Mouse (Mus musculus): Measurements from ENCODE around the gene Gm21970.
"Not testable (repeated sequence)": the region's sequence is repeated elsewhere in the genome, so short reads cannot be mapped to it uniquely, and the experiment has no call there.

Gm21970 gene

GRCm38 (mm10) chr16:91434119-91434518, 42.6 kb downstream of the Gm21970 start:
- CTCF ChIA-PET = no interaction called here

- CTCF ChIA-PET = no interaction called here
These were observed 46.6 kb downstream of the Gm21970 start for GRCm38 (mm10) chr16:91438081-91438480.

DNA sequence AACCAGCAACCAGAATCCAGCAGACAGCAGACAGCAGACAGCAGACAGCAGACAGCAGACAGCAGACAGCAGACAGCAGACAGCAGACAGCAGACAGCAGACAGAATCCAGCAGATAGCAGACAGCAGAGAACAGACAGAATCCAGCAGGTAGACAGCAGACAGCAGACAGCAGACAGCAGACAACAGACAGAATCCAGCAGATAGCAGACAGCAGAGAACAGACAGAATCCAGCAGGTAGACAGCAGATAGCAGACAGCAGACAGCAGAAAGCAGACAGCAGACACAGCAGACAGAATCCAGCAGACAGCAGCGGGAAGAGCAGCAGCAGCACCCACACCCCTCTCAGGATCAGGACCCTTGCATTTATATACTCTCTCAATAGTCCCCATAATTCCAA, 47.1 kb downstream of the Gm21970 start:
- CTCF ChIA-PET = not testable (repeated sequence)

GRCm38 (mm10) chr16:91441366-91441765, 49.8 kb downstream of the Gm21970 start:
- CTCF ChIA-PET = interaction anchor here (0.7 kb wide), 1 partner anchor 10 kb away, joined by 9 read pairs; no protein-coding TSS in a partner anchor

GRCm38 (mm10) chr16:91441811-91442240, 50.3 kb downstream of the Gm21970 start:
- CTCF ChIA-PET = interaction anchor here (0.7 kb wide), 3 partner anchors 10 to 17 kb away, joined by 6 to 11 read pairs (median 9); no protein-coding TSS in a partner anchor

- CTCF ChIA-PET = interaction anchor here (0.6 to 0.7 kb wide), 4 partner anchors 10 to 191 kb away, joined by 3 to 11 read pairs (median 5); no protein-coding TSS in a partner anchor
These were observed 50.9 kb downstream of the Gm21970 start for GRCm38 (mm10) chr16:91442446-91442845.

DNA sequence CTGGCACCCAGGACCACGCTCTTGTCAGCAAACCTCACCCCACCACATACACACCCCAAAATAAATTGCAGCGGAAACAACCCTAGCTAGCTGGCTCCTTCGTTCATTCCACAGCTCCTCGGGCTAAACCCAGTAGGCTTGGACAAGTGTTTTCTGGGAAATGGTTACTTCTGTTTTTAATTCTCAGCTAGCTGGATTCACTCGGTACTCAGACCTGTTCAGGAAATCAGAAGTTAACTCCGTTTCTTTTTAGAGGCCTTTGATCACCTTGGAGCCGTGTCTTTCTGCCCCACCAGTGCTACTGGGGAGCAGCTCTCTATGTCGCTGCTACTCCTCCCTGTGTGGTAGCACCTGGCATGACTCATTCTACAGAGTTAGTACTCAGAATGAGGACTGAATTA, 51.7 kb downstream of the Gm21970 start:
- CTCF ChIA-PET = interaction anchor here (0.6 to 0.7 kb wide), 2 partner anchors 79 to 190 kb away, joined by 3 to 4 read pairs; no protein-coding TSS in a partner anchor

- CTCF ChIA-PET = interaction anchor here (1.1 kb wide), 1 partner anchor 15 kb away, joined by 3 read pairs; no protein-coding TSS in a partner anchor
These were observed 53.3 kb downstream of the Gm21970 start for GRCm38 (mm10) chr16:91444847-91445246.

GRCm38 (mm10) chr16:91445566-91445965, 54.0 kb downstream of the Gm21970 start:
- CTCF ChIA-PET = interaction anchor here (0.6 to 1.1 kb wide), 2 partner anchors 14 to 433 kb away, joined by 3 read pairs; no protein-coding TSS in a partner anchor

- CTCF ChIA-PET = interaction anchor here (0.7 to 1.0 kb wide), 3 partner anchors 9 to 1140 kb away, joined by 3 to 4 read pairs (median 3); no protein-coding TSS in a partner anchor
These were observed 55.4 kb downstream of the Gm21970 start for GRCm38 (mm10) chr16:91446778-91447511.

DNA sequence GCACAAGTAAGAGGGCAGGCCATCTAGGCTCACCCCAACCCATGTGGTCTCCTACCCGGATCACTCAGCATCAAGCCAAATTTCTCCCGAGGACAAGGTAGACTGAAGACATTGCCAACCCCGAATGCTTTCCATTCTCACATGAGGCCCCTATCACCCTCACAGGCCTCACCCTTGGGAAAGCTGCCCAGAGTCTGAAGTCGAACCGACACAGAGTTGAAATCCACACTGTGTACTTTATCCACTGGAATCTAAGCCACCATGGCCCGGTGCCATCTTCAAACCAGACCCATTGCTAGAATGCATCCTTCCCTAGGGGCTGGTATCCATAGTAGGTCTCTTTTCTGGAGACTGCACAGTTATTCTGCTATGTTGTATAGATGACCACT, 56.0 kb downstream of the Gm21970 start:
- CTCF ChIA-PET = interaction anchor here (0.9 to 1.0 kb wide), 2 partner anchors 9 to 17 kb away, joined by 3 read pairs; no protein-coding TSS in a partner anchor

- CTCF ChIA-PET = no interaction called here
These were observed 56.6 kb downstream of the Gm21970 start for GRCm38 (mm10) chr16:91448088-91448487.

- CTCF ChIA-PET = no interaction called here
These were observed 57.4 kb downstream of the Gm21970 start for GRCm38 (mm10) chr16:91448895-91449294.

- CTCF ChIA-PET = interaction anchor here (0.6 to 0.7 kb wide), 2 partner anchors 52 to 78 kb away, joined by 3 to 5 read pairs; no protein-coding TSS in a partner anchor
These were observed 58.9 kb downstream of the Gm21970 start for GRCm38 (mm10) chr16:91450137-91451064.

DNA sequence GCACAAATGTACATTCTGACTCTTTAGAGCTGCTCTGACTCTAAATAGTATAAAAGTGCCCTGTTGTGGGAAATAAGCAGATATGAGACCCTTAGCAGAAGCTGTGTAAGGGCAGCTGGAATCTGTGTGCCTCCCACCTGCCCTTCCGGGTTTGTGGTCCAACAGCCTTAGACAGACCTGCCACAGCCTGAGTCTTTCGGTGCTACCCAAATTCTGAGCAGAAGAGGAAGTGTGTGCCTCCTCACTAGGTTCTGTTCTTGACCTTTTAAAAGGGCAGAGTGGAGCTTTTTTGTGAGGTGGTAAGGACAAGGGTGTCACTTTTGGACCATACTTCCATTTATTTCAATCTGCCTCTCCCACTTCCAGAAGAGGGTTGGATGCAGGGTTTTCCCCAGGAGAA, 60.4 kb downstream of the Gm21970 start:
- CTCF ChIA-PET = interaction anchor here (0.5 kb wide), 1 partner anchor 44 kb away, joined by 9 read pairs; no protein-coding TSS in a partner anchor

- CTCF ChIA-PET = interaction anchor here (0.5 kb wide), 1 partner anchor 45 kb away, joined by 9 read pairs; no protein-coding TSS in a partner anchor
These were observed 60.9 kb downstream of the Gm21970 start for GRCm38 (mm10) chr16:91452363-91452896.

DNA sequence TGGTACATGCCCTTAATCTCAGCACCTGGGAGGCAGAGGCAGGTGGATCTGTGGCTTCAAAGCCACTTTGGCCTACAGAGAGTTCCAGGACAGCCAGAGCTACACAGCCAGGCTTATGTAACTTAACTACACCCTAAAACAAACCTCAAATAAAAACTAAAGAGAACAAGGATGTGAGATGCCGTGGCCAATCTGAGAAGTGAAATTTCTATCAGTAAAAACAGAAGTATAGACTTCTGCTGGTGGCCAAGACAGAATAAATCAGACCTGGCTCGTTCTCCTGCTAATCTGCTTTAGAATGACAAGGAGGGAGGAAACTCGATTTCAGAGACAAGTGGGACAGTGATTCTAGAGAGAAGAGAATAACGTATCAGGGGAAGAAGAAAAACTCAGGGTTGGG, 64.3 kb downstream of the Gm21970 start:
- CTCF ChIA-PET = interaction anchor here (0.6 to 1.0 kb wide), 2 partner anchors 9 to 103 kb away, joined by 3 to 10 read pairs; no protein-coding TSS in a partner anchor

DNA sequence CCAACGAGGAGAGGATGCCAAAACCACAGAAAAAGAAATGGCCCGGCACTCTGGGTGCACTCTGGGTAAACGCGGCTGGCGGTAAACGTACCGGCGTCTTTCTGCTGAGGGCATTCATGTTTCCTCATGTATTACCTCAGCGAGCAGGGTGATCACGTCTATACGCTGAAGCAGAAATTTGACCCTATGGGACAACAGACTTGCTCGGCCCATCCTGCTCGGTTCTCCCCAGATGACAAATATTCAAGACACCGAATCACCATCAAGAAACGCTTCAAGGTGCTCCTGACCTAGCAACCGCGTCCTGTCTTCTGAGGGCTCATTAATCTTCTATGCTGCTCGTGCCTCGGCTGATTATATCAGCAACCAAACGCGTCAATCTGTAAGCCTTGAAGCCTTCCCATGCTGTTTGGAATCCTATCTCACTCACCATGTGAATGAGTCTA, 66.8 kb downstream of the Gm21970 start:
- CTCF ChIA-PET = interaction anchor here (0.7 kb wide), 1 partner anchor 51 kb away, joined by 3 read pairs; no protein-coding TSS in a partner anchor

GRCm38 (mm10) chr16:91458976-91459375, 67.5 kb downstream of the Gm21970 start:
- CTCF ChIA-PET = interaction anchor here (0.6 to 1.2 kb wide), 5 partner anchors 14 to 63 kb away, joined by 3 to 12 read pairs (median 3); no protein-coding TSS in a partner anchor

- CTCF ChIA-PET = interaction anchor here (0.6 to 1.2 kb wide), 4 partner anchors 14 to 63 kb away, joined by 3 to 12 read pairs (median 4); no protein-coding TSS in a partner anchor
These were observed 67.9 kb downstream of the Gm21970 start for GRCm38 (mm10) chr16:91459396-91459795.
